Mouse (Mus musculus): ENCODE data around the gene Hmgn2.

GRCm38 (mm10) chr4:133982936-133983335, 14.5 kb upstream of the Hmgn2 start:
- TF ChIP-seq ZNF384 (IDR thresholded peaks at IDR 0.05; ENCODE audit: low read depth, low read length), result no peak
- no peak for TF ChIP-seq ZC3H11A (IDR thresholded peaks at IDR 0.05; ENCODE audit: borderline replicate concordance, low read depth, low read length)
- no peak for TF ChIP-seq CHD2 (IDR thresholded peaks at IDR 0.05; ENCODE audit: low read depth, low read length)
- no peak for TF ChIP-seq HCFC1 (IDR thresholded peaks at IDR 0.05; ENCODE audit: borderline replicate concordance, insufficient read depth, low read length)
- TF ChIP-seq MAFK (IDR thresholded peaks at IDR 0.05; ENCODE audit: insufficient read depth, low read depth, low read length), result no peak
